Mouse (Mus musculus) retina, postnatal 1 day (tissue): ENCODE results near the gene Ccnt2.
"Not testable (repeated sequence)": the region's sequence is repeated elsewhere in the genome, so short reads cannot be mapped to it uniquely, and the experiment has no call there.

Experiments used
- DNase-seq: peaks from one replicate; pipeline ENCODE4 v3.0.0-alpha.2; 2012

Ccnt2 gene

GRCm38 (mm10) chr1:127773803-127774500, at the start of gene Ccnt2:
Gene Ccnt2 (plus strand): TSS chr1:127774164.
- peak; percentile 100 for DNase-seq

GRCm38 (mm10) chr1:127729096-127729495, 44.9 kb upstream of the Ccnt2 start, which contains the start of gene Acmsd:
Gene Acmsd (plus strand): TSS chr1:127729413.
- DNase-seq, result no peak

- no peak for DNase-seq
Observed at GRCm38 (mm10) chr1:127731086-127731485, 42.9 kb upstream of the Ccnt2 start.

- DNase-seq, result no peak
Observed at GRCm38 (mm10) chr1:127732435-127732834, 41.5 kb upstream of the Ccnt2 start.

GRCm38 (mm10) chr1:127732841-127733240, 41.1 kb upstream of the Ccnt2 start:
- DNase-seq, result no peak

- no peak for DNase-seq
Observed at GRCm38 (mm10) chr1:127735356-127735755, 38.6 kb upstream of the Ccnt2 start.

GRCm38 (mm10) chr1:127750401-127751102, 23.4 kb upstream of the Ccnt2 start:
- DNase-seq, result peak; percentile 7

- DNase-seq, result no peak
Observed at GRCm38 (mm10) chr1:127755806-127756205, 18.2 kb upstream of the Ccnt2 start.

GRCm38 (mm10) chr1:127756331-127757163, 17.4 kb upstream of the Ccnt2 start:
- DNase-seq, result no peak

GRCm38 (mm10) chr1:127757164-127757545, 16.8 kb upstream of the Ccnt2 start:
- not testable (repeated sequence) for DNase-seq

- peak; percentile 54 for DNase-seq
Observed at GRCm38 (mm10) chr1:127765468-127765867, 8.5 kb upstream of the Ccnt2 start.

- no peak for DNase-seq
Observed at GRCm38 (mm10) chr1:127766741-127767140, 7.2 kb upstream of the Ccnt2 start.

- no peak for DNase-seq
Observed at GRCm38 (mm10) chr1:127773198-127773802, 664 bp upstream of the Ccnt2 start.

- DNase-seq, result no peak
Observed at GRCm38 (mm10) chr1:127774501-127774880, 527 bp downstream of the Ccnt2 start.

GRCm38 (mm10) chr1:127775206-127775720, 1.3 kb downstream of the Ccnt2 start:
- DNase-seq, result no peak

- DNase-seq, result no peak
Observed at GRCm38 (mm10) chr1:127776246-127776645, 2.3 kb downstream of the Ccnt2 start.

- DNase-seq, result no peak
Observed at GRCm38 (mm10) chr1:127778611-127779010, 4.6 kb downstream of the Ccnt2 start.

- no peak for DNase-seq
Observed at GRCm38 (mm10) chr1:127780142-127780541, 6.2 kb downstream of the Ccnt2 start.

- DNase-seq, result no peak
Observed at GRCm38 (mm10) chr1:127780849-127781248, 6.9 kb downstream of the Ccnt2 start.

- no peak for DNase-seq
Observed at GRCm38 (mm10) chr1:127783862-127784261, 9.9 kb downstream of the Ccnt2 start.

- DNase-seq, result no peak
Observed at GRCm38 (mm10) chr1:127785882-127786281, 11.9 kb downstream of the Ccnt2 start.

GRCm38 (mm10) chr1:127788943-127789342, 15.0 kb downstream of the Ccnt2 start:
- DNase-seq, result no peak

- no peak for DNase-seq
Observed at GRCm38 (mm10) chr1:127793459-127793858, 19.5 kb downstream of the Ccnt2 start.
